Mouse (Mus musculus) liver, postnatal 0 days (tissue): ENCODE measurements at regions not wholly inside any gene's neighbourhood (a gene's known extent, or its start where the extent isn't known, plus 50 kb on each side); places are given as distances from the start of the nearest gene placed in this dataset.

Source experiments
- ATAC-seq: fragments of 200-750 bp; cut with Nextera tagmentation; 2 replicates; pipeline ENCODE4 v1.8.0; 2017; ENCODE audit warnings: mild to moderate bottlenecking, moderate library complexity
- DNase-seq: peaks from one replicate; pipeline ENCODE4 v3.0.0-alpha.2; 2016
- H3K27ac ChIP-seq: fragments of 300-500 bp; sonication (generic); 2 replicates; pipeline ENCODE4 v1.5.1; 2014; ENCODE audit warnings: antibody characterized with exemption, moderate library complexity, mild to moderate bottlenecking, low read depth
- H3K27me3 ChIP-seq: fragments of 300-500 bp; sonication (generic); 2 replicates; pipeline ENCODE4 v1.6.1; 2014; ENCODE audit warnings: low read length, control low read depth, mixed read lengths; ENCODE audit not compliant: insufficient read depth
- H3K36me3 ChIP-seq: fragments of 300-500 bp; sonication (generic); replicated peaks from 2 replicates; pipeline ENCODE4 v1.6.1; 2014; ENCODE audit warnings: mild to moderate bottlenecking, control low read depth, low read length, moderate library complexity, mixed read lengths; ENCODE audit not compliant: insufficient read depth
- H3K4me1 ChIP-seq: fragments of 300-500 bp; sonication (generic); 2 replicates; pipeline ENCODE4 v1.6.1; 2014; ENCODE audit warnings: antibody characterized with exemption, mild to moderate bottlenecking, control low read depth; ENCODE audit not compliant: insufficient read depth
- H3K4me2 ChIP-seq: fragments of 300-500 bp; sonication (generic); 2 replicates; pipeline ENCODE4 v1.6.1; 2014; ENCODE audit warnings: low read depth, mild to moderate bottlenecking, low read length, moderate library complexity, mixed read lengths
- H3K4me3 ChIP-seq: fragments of 300-500 bp; sonication (generic); 2 replicates; pipeline ENCODE4 v1.5.1; 2014; ENCODE audit warnings: low read depth, low read length
- H3K9ac ChIP-seq: fragments of 300-500 bp; sonication (generic); replicated peaks from 2 replicates; pipeline ENCODE4 v1.6.1; 2014; ENCODE audit warnings: mild to moderate bottlenecking, moderate library complexity
- H3K9me3 ChIP-seq: fragments of 300-500 bp; sonication (generic); 2 replicates; pipeline ENCODE4 v1.6.1; 2016; ENCODE audit warnings: mild to moderate bottlenecking, control low read depth, low read length, mixed read lengths
- CTCF ChIP-seq: sonication (generic); IDR thresholded peaks from 2 replicates; pipeline ENCODE4 v1.5.1; 2016; ENCODE audit warnings: antibody characterized with exemption, low read depth
- EP300 ChIP-seq: IDR thresholded peaks from 2 replicates; pipeline ENCODE4 v1.6.1; 2016; ENCODE audit warnings: antibody characterized with exemption, low read depth, mild to moderate bottlenecking
- WGBS: fragments of 180-500 bp; shearing (Covaris S2); extraction: QIAGEN DNeasy Blood & Tissue Kit; methylation state at CpG from one replicate; pipeline ENCODE4 v1.1.7; 2014; ENCODE audit not compliant: insufficient replicate concordance; 5-methylcytosine and 5-hydroxymethylcytosine counted together

GRCm38 (mm10) chr13:51004827-51005226 lies 95.9 kb upstream of the Spin1 start:
- ATAC-seq (no peak), DNase-seq (no peak)
- WGBS: 52% methylated on average over 3 of the region's 3 CpGs
- H3K9ac ChIP-seq: no peak overlapping the region
- H3K4me1 ChIP-seq: no peaks in the 10 kb centered on the region
- H3K27me3 ChIP-seq: no peaks in the 10 kb centered on the region
- no peak overlapping the region for H3K27ac ChIP-seq
- no peaks in the 10 kb centered on the region for H3K9me3 ChIP-seq
- no peak overlapping the region for H3K4me3 ChIP-seq
- no peak overlapping the region for H3K4me2 ChIP-seq
- no peaks in the 10 kb centered on the region for H3K36me3 ChIP-seq
- TF ChIP-seq CTCF (no peak), EP300 (no peak)

GRCm38 (mm10) chr13:51010736-51011135 lies 89.9 kb upstream of the Spin1 start:
- Histone ChIP-seq H3K4me2 (no peak overlapping the region), H3K4me1 (no peaks in the 10 kb centered on the region), H3K9me3 (no peaks in the 10 kb centered on the region), H3K27me3 (no peaks in the 10 kb centered on the region), H3K9ac (no peak overlapping the region), H3K36me3 (no peaks in the 10 kb centered on the region), H3K4me3 (no peak overlapping the region), H3K27ac (no peak overlapping the region)
- no peak for DNase-seq
- 76% methylated on average over 7 of the region's 7 CpGs for WGBS
- TF ChIP-seq CTCF (no peak), EP300 (no peak)
- ATAC-seq: no peak

DNA sequence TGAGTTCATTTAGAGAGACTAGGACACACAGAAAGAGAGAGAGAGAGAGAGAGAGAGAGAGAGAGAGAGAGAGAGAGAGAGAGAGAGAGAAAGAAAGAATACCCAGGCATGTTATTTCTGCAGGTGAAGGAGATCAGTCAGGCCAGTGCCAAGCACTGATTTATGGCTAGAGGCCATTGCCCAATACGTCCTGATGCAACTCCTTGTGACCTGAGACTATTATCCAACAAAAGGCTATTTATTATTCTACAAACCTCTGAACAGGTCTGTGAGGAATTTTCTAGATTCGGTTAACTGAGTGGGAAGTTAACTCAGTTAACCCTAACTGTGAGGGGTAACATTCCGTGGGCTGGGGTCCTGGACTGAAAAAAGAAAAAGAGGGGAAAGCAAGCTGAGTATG lies 84.5 kb upstream of the Spin1 start:
- H3K27ac ChIP-seq: no peak overlapping the region
- no peak overlapping the region for H3K4me2 ChIP-seq
- DNase-seq (no peak), ATAC-seq (no peak)
- 68% methylated on average over 3 of the region's 3 CpGs for WGBS
- no peaks in the 10 kb centered on the region for H3K27me3 ChIP-seq
- no peak overlapping the region for H3K4me3 ChIP-seq
- H3K9me3 ChIP-seq: no peaks in the 10 kb centered on the region
- TF ChIP-seq EP300 (no peak), CTCF (no peak)
- H3K4me1 ChIP-seq: no peaks in the 10 kb centered on the region
- H3K36me3 ChIP-seq: no peaks in the 10 kb centered on the region
- H3K9ac ChIP-seq: no peak overlapping the region

- Histone ChIP-seq H3K9me3 (no peaks in the 10 kb centered on the region), H3K4me2 (no peak overlapping the region), H3K4me3 (no peak overlapping the region), H3K27ac (no peak overlapping the region), H3K9ac (no peak overlapping the region), H3K36me3 (no peaks in the 10 kb centered on the region), H3K27me3 (no peaks in the 10 kb centered on the region), H3K4me1 (no peaks in the 10 kb centered on the region)
- WGBS: 67% methylated on average over 16 of the region's 16 CpGs
- ATAC-seq: no peak
- no peak for TF ChIP-seq EP300
- no peak for TF ChIP-seq CTCF
- DNase-seq: no peak
These were observed 83.5 kb upstream of the Spin1 start for GRCm38 (mm10) chr13:51016956-51017703.

DNA sequence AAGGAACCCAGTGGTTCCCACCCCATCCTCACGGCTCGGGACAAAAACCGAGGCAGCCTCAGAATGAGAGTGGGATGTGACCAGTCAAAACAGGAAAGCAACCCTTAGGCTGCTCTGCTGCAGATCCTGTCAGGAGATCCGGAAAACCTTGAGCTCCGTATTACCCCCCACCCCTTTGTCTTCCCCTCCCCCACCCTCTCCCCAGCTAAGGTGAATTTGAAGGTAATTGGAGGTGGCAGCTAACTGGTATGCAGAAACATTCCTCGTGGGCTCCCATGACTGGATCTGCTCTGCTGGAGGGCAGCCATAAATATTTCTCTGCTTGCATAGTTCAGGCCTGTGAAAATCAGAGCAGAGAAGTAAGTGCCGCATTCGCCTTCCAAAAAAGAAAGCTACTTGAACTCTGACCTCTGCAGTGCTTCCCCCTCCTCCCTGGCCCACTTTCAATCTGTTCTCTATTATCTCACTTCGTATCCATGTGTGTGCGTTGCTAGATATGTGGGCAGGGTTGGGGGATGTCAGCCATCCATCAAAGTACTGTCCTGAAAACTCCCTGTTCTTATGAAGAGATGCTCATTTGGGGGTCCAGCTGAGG lies 82.9 kb upstream of the Spin1 start:
- no peaks in the 10 kb centered on the region for H3K4me1 ChIP-seq
- H3K4me2 ChIP-seq: no peak overlapping the region
- H3K27ac ChIP-seq: no peak overlapping the region
- TF ChIP-seq CTCF: no peak
- TF ChIP-seq EP300: no peak
- no peak overlapping the region for H3K4me3 ChIP-seq
- H3K9me3 ChIP-seq: no peaks in the 10 kb centered on the region
- no peak for DNase-seq
- no peak for ATAC-seq
- no peak overlapping the region for H3K9ac ChIP-seq
- H3K36me3 ChIP-seq: no peaks in the 10 kb centered on the region
- WGBS: 43% methylated on average over 10 of the region's 10 CpGs
- no peaks in the 10 kb centered on the region for H3K27me3 ChIP-seq

- no peaks in the 10 kb centered on the region for H3K4me1 ChIP-seq
- H3K27me3 ChIP-seq: no peaks in the 10 kb centered on the region
- H3K36me3 ChIP-seq: no peaks in the 10 kb centered on the region
- H3K9me3 ChIP-seq: no peaks in the 10 kb centered on the region
- WGBS: 85% methylated on average over 10 of the region's 10 CpGs
- no peak overlapping the region for H3K4me2 ChIP-seq
- no peak for ATAC-seq
- H3K9ac ChIP-seq: no peak overlapping the region
- no peak overlapping the region for H3K27ac ChIP-seq
- no peak overlapping the region for H3K4me3 ChIP-seq
- no peak for DNase-seq
- TF ChIP-seq EP300 (no peak), CTCF (no peak)
These were observed 82.3 kb upstream of the Spin1 start for GRCm38 (mm10) chr13:51018366-51018765.
